16 mouse cellular contexts compared by ENCODE assay signal in the genomic region with DNA sequence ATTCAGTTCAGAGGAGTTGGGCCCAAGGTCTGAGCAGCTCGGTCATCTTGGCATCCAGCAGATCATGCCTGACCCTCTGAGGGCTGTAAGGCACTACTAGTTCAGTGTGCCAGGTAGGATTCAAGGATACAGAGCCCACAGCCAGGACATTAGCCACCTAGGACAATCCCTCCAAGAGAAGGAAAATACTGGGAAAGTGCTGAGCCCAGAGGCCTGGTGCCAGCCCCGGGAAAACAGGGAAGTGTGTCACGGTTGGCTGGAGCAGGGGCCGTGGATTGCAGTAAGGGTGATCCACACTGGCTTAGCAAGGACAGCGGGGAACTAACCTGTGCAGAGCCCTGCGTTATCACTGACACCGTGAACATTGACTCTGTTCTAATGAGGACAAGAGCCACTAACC. TPM values are rescaled to one million over a fixed set of nuclear protein-coding genes. Genes with fewer than 3 reads are reported as not detected.
"Had no signal": no experiment of that assay in that cellular context is flagged by ENCODE, and none has a peak within 500 bp of the region (broad histone marks: within the 10 kb centered on the region; RNA-seq: fewer than 3 reads in every experiment).

No protein-coding gene starts in this region.

- H3K4me3 ChIP-seq: left cerebral cortex, adult 2 months; midbrain, embryonic 13.5 days had no signal

- H3K4me1 ChIP-seq: midbrain, embryonic 13.5 days had no signal

- H3K27ac ChIP-seq: left cerebral cortex, adult 2 months; liver, embryonic 14.5 days; midbrain, embryonic 13.5 days had no signal

- ATAC-seq: midbrain, embryonic 13.5 days had no signal

- H3K9ac ChIP-seq: liver, embryonic 14.5 days; midbrain, embryonic 13.5 days had no signal

- H3K27me3 ChIP-seq: midbrain, embryonic 13.5 days had no signal

- H3K9me3 ChIP-seq: midbrain, embryonic 13.5 days had no signal

- DNase-seq: liver; lung, adult 2 months; lung, postnatal 36 days; right cerebral cortex, postnatal 14 days; thymus, postnatal 36 days had no signal

- H3K4me2 ChIP-seq: midbrain, embryonic 13.5 days had no signal

RNA-seq across cellular contexts. Expression of a gene that starts 39.5 kb away (rescaled TPM):
- total RNA-seq: layer of hippocampus, postnatal 25 days; megakaryocyte progenitor cell, adult 5-6 weeks; midbrain, postnatal 0 days had no signal
- polyA plus RNA-seq: lung, adult 2 months; lung, postnatal 0 days; midbrain, postnatal 0 days; neural tube, embryonic 14.5 days; spleen, adult 2 months; stomach, embryonic 16.5 days; thymus, postnatal 0 days had no signal

RNA-seq across cellular contexts. Expression of a gene that starts 44.7 kb away (rescaled TPM):
- total RNA-seq: megakaryocyte progenitor cell, adult 5-6 weeks had no signal
